Mouse (Mus musculus): Measurements from ENCODE around the gene Lrrc23.

Gene Lrrc23

DNA sequence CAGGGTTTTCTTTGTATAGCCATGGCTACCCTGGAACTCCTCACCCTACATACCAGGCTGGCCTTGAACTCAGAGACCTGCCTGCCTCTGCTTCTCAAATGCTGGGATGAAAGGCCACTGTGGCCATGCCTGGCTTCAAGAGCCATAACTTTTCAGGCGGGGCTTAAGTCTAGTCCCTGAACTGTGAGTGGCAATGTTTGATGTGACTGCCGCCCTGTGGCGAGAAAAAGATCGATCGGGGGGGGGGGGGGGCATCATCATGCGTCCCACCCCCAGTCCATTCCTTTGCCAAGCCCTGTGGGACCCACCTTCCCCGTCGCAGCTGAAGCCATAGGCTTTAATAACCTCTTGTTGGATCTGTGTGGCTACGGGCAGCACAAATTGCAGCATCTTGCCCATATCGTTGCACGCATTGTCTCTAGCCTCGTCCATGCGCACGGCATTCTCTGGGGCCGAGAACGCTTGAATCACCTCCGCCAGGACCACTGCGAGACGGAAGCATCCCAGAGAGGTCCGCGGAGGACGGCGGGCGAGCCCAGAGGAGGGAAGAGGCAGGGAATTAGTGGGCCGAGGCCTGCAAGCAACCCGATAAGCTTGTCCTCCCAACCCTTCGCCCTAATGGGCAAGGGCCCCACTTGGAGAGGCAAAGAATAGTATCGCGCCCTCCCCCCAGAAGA is 39.2 kb downstream of the Lrrc23 start:
- no peak for DNase-seq

DNA sequence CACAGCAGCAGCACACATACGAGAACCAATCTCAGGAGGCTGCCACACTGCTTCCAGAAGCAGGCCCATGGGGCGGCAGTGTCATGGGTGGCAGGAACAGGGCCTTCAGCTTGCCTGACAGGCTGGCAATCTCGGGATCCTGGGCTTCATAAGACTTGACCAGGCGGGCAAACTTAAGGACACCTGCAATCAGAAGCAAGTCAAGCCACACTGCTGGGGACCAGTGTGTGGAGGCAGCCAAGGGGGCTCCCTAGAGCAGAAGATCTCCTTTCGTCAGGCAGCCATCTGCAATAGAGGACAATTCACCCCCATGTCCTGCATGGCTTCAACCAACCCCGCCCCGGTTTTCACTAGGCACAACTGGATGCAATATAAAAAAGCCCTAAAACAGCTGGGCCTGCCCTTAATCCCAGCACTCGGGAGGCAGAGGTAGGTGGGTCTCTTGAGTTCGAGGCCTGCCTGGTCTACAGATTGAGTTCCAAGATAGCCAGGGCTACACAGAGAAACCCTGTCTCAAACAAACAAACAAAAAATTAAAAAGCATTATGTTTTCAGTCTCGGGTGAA is 40.2 kb downstream of the Lrrc23 start:
- DNase-seq, result no peak

DNA sequence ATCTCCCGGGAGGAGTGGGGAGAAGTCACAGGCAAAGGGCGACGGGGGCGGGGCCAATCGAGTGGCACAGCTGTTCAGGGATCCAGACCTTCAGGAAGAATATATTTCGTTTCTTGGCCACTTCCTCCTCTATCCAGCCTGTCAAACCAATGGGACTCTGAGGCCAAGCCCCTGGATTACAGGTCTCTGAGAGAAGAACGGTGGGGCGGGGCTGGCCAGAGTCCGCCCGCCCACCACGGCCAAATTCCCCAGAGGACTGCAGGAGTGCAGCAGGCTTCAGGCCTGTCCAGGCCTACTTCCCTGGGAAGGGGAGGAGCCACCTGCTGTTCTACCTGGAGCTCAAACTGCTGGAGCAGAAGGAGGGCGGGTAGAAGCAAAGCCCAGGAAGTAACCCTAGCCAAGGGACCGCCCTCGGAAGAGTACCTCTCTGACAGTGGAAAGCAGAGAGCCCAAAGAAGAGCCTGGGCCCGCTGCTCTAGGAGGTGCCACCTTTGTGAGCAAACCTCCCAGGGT is 41.0 kb downstream of the Lrrc23 start, which contains the start of gene Ptpn6:
Ptpn6 (minus strand) TSS at position 204 of the 513 bp plus-strand sequence.
- DNase-seq, result peak; percentile 48 to 64

DNA sequence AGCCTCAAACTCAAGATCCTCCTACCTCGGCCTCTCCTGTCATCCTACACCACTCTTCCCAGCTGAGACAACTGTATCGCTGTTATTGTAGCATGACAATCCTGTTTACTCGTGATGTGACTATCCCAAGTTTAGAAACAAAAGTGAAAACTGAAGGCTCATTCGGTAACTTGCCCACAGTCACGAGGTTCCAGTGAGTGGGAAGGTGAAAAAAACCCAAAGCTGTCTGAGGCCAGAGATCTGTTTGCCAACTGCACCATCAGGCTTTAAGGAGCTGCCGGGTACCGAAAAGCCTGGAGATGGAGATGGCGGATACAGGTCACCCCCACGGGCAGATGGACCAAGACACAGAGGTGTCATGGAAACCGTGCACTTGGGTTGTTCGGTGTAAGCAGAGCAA is 42.5 kb downstream of the Lrrc23 start:
- DNase-seq, result no peak

DNA sequence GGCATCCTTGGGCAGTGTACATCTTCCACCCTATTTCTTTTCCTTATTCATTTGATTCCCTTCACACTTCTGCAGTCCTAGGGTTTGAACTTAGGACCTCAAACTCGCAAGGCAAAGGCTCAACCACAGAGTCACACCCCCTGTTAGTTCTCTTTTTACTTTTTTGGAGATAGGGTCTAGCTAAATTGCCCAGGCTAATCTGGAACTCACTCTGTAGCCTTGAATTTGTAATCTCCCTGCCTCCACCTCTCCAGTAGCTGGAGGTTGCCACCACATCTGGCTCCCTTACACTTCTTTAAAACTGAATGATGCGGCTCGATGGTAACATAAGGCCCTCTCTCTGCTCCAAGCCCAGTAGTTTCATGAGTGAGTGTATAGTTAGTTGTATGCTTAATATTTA is 45.1 kb downstream of the Lrrc23 start:
- DNase-seq, result no peak

DNA sequence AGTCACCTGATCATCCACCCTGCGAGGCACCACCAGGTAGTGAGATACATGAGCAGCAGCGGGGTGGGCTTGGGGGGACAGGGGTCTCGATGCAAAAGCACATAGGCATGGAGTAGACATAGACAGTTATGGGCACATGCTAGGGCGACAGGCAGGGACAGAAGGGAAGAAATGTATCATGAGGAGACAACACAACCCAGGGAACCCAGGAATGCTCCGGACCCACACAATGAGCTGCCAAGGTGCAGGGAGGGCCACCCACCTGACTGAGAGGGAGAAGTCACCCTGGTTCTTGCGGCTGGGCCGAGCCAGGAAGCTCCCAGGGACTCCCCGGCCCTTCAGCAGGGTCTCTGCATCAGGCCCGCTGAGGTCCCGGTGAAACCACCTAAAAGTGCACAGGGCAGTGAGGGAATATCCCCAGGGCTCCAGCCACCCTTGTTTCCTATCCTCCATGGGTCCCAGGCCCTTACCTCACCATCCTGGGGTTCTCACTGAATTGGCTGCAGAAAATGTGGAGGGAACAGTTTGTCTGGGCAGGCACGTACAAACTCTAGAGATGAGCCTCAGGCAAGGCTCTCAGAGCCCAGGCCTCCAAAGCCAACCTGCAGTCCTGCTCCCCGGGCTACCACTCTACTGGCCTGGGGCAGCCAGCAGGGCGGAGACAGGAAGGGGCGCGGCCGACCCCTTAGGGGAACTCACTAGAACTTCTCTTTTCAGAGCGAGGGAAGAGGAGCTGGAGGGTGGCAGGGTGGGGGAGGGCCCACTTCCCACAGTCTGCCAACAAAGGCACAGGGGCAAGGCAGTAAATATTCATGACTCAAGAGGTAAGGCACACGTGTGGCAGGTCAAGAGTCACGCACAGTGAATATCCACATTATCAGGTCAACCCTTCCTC is 46.8 kb downstream of the Lrrc23 start:
- peak; percentile 86 to 90 for DNase-seq

DNA sequence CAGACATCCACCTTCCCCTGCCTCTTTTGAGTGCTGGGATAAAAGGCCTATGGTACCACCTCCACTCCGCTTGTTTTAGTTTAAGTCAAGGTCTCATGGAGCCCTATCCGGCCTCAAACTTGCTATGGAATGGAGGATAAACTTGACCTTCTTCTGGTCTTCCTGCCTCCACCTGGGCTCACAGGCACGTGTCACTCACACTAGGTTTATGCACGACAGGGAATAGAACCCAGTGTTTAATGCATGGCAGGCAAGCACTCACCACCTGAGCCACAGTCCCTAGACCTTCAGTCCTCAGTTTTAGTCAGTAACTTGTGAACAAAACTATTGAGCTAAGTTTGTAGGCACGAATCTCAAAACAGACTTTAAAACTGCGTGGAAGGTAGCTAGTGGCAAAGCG is 48.5 kb downstream of the Lrrc23 start:
- DNase-seq, result no peak

DNA sequence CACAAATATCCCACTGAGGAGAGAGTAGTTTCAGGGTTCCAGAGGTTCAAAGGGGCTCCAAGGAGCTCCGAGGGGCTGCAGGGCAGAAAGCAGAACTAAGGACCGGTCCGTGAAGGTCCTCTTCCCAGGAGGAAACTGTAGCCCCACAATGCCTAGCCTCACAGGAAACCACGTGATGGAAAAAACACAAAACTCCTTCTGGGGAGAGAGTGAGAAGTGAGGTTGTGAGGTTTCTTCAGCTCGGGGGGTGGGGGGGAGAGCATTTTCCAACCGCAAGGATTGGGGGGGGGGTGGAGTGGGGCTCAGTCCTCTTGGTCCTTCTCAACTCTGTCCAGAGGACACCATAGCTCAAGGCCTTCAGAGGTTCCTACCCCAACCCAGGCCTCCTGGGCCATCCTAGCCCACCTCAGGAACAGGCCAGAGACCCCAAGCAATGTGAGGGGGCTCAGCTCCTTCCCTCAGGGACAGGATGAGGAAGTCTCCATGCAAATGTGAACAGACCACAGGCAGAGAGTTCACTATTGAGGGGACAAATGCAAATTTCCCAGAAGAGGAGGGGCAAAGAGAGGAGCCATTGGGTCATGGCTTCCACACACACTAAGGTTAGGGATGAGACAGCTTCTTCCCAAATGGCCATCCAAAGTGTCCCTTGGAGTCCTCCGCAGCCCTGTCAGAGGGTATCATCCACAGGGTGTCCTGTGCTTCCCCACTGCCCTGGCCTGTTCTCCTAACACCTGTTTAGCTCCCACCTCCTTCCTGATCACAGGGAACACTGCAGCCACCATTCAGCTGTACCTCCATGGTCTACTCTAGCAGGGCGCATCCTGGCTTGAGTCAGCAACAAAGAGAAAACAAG is 49.4 kb downstream of the Lrrc23 start:
- peak in 1 of 2 experiments; percentile 58 for DNase-seq

DNA sequence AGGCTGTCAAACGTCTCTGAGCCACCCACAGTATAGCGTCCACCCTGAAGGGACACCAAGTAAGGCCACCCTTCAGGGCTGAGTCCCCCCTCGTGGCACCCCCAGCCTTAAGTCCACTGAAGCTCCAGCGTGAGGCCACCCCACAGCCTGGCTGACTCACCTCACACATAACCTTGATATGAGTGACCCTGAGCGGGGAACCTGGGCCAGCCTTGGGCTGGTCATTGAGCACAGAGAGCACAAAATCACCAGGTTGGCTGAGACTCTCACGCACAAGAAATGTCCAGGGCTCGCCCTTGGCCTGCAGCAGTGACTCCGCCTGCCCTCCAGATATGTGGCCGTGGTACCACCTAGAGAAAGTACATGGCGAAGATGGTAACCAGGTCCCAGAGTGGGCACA is 50.9 kb downstream of the Lrrc23 start:
- no peak for DNase-seq

DNA sequence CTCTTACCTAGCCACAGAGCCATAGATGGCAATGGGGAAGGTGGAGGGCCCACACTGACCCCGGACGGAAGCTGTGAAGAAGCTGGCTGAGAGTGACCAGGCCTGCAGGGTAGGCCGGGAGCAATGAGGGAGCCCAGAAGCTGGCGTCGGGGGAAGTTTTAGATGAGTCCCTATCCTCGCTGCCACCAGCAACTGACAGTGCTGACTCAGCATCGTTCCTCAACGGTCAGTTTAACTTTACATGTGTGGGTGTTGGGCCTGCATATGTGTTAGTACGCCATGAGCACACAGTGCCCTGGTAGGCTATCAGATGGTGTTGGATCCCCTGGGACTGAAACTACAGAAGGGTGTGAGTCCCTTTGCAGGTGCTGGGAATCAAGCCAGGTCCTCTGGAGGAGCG is 55.1 kb downstream of the Lrrc23 start:
- peak in 1 of 2 experiments; percentile 8 for DNase-seq

DNA sequence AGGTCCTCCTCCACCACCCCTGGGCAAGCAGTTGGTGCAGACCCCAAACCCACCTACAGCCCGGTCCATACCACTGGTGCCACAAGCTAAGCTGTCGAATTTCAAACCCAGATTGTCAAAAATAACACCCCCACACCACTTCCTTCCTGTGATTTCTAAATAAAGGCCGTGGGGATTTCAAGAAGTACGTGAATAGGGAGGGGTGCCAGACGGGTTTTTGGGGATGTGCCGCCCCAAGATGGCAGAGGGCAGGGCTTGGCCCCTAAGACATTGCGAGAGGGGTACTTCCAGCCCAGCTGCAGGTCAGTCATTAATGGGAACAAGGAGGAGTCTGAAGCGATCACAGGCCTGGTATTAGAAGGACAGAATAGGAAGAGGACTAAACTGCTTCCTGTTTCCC is 56.0 kb downstream of the Lrrc23 start:
- no peak for DNase-seq

DNA sequence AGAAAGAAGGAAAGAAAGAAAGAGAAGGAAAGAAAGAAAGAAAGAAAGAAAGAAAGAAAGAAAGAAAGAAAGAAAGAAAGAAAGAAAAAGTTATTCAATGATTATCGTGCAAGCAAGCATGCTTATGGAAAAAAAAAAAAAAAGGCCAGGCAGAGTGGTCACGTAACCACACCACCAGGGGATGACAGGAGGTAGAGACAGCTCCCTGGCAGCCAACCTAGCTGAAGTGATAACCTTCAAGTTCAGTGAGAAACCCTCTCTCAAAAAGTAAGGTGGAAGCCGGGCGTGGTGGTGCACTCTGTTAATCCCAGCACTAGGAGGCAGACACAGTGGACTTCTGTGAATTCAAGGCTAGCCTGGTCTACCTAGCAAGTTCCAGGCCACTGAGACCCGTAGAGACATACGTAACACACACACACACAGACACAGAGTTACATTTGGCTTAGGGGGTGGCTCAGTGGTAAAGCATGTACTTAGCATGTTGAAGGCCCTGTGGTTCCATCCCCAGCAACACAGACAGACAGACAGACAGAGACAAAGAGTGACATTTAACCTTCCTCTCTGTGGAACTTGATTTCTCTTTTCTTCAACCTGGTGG is 56.6 kb downstream of the Lrrc23 start:
- DNase-seq, result no peak

DNA sequence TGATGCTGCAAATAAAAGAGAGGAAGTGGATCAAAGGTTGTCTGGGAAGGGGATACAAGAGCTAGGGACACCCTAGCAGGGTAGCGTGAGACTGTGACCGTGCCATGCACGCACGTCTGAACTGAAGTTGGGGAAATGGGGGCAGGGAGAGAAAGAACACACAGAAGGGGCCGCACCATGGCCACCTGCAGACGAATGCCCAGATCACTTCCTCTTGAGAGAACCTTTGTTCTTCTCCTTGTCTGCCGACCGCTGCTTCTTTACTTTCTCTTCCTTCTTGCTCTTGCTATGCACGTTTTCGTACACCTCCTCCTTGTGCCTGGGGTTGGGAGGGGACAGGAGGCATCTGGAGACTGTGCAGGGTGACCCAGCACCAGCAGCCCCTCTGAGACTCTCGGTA is 58.6 kb downstream of the Lrrc23 start:
- peak; percentile 43 to 62 for DNase-seq

All from thymus, postnatal 36 days (tissue).